Mouse (Mus musculus) gastrocnemius, postnatal 36 days (tissue): Measurements from ENCODE around the gene Arv1. TPM values are rescaled to one million over a fixed set of nuclear protein-coding genes. Genes with fewer than 3 reads are reported as not detected.

Experiments
- DNase-seq, 2 experiments: peaks; one replicate each; pipeline ENCODE4 v3.0.0; 2022
- intact Hi-C: fragments of 180-260 bp; cut with DNase I; formaldehyde crosslinking; loops from one replicate; pipeline ENCODE4 v1.15.1; 2025
- total RNA-seq, 2 experiments: library from RNA; stranded (reverse); gene quantifications; 2 replicates each; pipeline ENCODE4 v1.2.3; 2021

Arv1 gene
- total RNA-seq, 2 experiments from 2014 or later, result 2.2 to 2.9 TPM

GRCm38 (mm10) chr8:124720938-124721861 lies 739 bp upstream of the Arv1 start:
- intact Hi-C loops, result no loop called here
- peak in 1 of 2 experiments; percentile 15 for DNase-seq

GRCm38 (mm10) chr8:124724301-124724700 lies 2.4 kb downstream of the Arv1 start:
- DNase-seq, result no peak
- intact Hi-C loops, result no loop called here

DNA sequence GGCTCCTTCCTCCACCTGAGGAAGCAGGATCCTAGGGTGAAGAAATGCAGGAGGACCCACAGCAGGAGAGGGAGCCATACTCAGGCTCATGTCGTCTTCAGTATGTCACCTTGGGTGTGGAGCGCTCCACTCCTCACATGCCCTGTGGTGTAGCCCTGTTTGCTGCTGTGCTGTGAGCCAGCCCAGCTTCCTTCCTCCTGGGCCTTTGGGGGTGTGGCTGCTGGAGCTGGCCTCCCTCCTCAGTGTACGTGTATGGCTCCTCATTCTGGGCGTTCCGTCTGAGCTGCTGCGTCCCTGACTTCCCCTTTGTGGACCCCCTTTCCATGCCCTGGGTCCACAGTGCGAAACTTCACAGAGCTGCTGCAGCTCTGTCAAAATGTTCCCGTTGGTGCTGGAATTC lies 10.9 kb downstream of the Arv1 start:
- intact Hi-C loops, result no loop called here

DNA sequence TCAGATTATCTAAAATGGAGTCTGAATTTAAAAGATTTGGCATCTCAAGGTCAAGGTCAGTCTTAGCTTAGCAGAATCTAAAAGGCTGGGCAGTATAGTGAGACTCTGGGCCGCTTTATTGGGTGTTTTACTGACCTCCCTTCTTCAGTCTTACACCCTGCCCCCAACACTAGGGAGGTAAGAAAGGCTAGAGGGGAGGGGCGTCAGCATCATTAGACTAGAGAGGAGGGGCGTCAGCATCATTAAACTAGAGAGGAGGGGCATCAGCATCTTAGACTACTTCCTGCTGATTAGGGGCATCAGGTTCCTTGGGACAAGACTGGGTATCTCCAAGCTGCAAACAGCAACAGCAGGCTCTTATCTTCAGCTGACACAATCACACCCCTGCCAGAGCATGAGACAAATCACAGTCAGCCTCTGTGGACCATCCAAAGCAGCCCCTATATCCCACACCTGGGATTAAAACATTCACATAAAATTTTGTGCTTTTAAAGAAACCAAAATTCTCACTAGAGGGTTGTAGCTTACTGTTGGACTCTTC lies 13.5 kb downstream of the Arv1 start:
- intact Hi-C loops, result no loop called here
- no peak for DNase-seq

More for the DNA sequence above, 10.9 kb downstream of the Arv1 start:
- DNase-seq, result no peak

DNA sequence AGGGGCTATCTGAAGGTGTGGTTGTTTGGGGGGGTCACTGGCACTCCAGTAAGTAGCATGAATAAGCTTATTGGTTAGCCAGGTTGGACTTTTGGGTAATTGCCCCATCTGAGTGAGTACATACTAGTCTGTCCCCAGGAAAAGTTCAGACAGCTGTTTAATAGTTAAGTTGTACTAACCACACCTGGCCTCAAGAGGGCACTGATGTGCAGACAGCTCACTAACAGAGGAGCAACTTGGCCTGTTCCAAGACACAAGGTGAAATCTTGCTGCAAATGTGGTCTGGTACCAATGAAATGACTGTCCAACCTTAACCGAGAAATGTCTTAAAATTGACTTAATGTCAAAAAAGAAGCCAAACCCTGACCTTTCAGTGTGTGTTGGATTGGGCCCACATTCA lies 17.3 kb downstream of the Arv1 start:
- no peak for DNase-seq
- intact Hi-C loops, result loop anchor here (1.0 to 2.0 kb wide), 2 partner anchors 36 to 89 kb away; no protein-coding TSS in a partner anchor

- DNase-seq, result no peak
- intact Hi-C loops, result no loop called here
Measured at GRCm38 (mm10) chr8:124746661-124747060, 24.7 kb downstream of the Arv1 start.

DNA sequence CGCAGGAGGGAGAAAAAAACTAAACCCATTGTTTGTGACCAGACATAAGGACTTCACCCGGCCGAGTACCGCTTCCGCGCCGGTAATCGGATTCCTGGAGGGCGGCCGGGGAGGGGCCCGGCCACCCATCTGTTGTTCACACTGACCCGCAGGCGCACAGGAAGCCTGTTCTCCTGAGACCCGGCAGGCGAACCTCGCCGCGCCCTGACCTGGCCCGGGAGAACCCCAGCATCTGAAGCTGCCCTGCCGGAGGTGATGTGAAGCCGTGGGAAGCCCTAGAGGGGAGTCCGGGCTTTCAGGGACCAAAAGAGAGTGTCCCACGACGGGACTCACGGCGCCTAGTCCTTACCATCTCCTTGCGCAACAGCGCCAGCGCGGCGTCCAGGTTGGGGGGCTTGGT lies 29.3 kb downstream of the Arv1 start:
- intact Hi-C loops, result no loop called here
- DNase-seq, result no peak

- intact Hi-C loops, result no loop called here
Measured at GRCm38 (mm10) chr8:124751709-124752173, 29.8 kb downstream of the Arv1 start, which contains the start of gene Fam89a. Gene Fam89a (minus strand): TSS chr8:124751832.

GRCm38 (mm10) chr8:124752325-124752862 lies 30.5 kb downstream of the Arv1 start:
- intact Hi-C loops, result no loop called here
- DNase-seq, result no peak

More at GRCm38 (mm10) chr8:124751709-124752173, 29.8 kb downstream of the Arv1 start, which contains the start of gene Fam89a:
- peak; percentile 18 to 29 for DNase-seq

DNA sequence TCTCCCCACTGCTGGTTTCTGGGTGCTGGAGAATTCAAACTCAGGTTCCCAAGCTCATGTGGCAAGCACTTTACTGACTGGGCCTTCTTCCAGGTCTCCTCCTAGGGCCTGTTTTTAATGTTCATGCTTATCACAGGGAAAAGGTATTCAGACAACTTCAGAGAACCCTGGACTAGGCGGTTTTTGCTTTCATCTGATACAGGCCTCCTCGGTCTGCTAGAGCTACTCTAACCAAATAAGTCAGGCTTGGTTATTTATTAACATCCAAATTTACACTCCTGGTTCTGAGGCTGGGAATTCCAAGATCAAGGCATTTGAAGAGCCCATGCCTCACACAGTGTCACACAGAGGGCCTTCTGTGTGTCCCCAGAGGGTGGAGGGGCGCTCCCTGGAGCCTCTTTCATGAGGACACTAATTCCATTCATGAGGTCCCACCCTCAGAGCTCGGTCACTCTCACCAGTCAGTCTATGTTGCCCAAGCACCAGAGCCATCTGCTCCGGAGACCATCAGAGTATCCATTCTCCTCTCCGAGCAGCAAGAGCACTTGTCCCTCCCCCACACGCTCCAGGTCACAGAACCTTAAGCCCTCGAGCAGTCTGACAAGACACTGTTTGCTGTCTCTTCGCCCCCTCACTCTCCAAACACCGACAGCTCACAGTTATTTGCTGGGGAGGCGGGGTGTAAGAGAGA lies 32.3 kb downstream of the Arv1 start:
- no peak for DNase-seq
- intact Hi-C loops, result no loop called here

GRCm38 (mm10) chr8:124754792-124755190 lies 32.9 kb downstream of the Arv1 start:
- intact Hi-C loops, result no loop called here
- DNase-seq, result no peak

GRCm38 (mm10) chr8:124755481-124755880 lies 33.5 kb downstream of the Arv1 start:
- intact Hi-C loops, result no loop called here
- no peak for DNase-seq

DNA sequence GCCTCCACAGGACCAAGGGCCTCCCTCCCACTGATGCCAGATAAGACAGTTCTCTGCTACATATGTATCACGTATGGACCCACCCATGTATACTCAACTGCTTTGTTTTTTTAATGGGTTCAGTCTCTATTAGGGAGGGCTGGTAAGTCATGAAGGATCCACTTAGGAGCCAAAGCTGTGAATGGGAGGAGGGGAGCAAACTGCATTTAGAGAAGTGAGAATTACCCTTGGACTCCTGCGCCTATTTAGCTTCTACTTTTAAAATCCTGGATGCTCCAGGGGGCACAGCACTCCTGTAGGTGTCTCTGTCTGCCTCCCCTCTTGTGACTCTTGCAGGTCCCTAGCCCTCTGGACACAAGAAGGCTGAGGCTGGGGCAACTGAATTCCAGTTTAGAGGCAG lies 34.2 kb downstream of the Arv1 start:
- no peak for DNase-seq
- intact Hi-C loops, result no loop called here

DNA sequence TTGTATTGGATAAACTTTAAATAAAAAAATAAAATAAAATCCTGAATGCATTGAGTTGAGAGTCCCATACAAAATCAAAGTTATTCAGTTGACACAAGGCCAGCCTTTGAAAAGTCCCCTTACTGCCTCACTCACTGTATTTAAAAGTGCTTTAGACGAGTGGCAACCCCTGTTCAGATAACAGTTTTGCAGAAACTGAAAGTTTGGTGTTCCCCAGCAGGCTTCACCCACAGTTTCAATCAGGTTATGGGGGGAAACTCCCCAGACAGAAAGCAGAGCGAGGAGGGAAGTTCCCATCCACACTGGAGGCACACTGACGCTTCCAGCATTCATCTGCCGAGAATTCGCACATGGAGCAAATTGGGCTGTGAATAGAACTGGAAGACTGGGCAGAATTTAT lies 34.7 kb downstream of the Arv1 start:
- no peak for DNase-seq
- intact Hi-C loops, result no loop called here

- intact Hi-C loops, result no loop called here
Measured at GRCm38 (mm10) chr8:124758544-124758943, 36.6 kb downstream of the Arv1 start.

DNA sequence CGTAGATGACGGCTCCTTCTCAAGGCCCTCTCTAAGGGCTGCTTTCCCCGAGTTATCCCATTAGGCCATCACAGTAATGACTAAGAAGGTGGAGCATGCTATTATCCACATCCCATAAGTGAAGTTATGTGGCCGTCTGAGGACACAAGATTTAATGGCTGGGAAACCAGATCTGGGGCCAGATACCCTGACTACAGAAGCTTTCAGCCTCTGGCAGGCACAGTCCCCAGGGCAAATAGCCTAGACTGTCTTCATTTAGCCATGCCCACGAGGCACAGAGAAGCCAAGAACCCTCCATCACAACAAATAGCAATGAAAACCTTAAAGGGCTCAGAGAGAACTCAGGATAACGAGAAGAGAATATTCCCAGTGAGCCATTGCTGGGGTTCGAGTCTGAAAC lies 41.1 kb downstream of the Arv1 start:
- intact Hi-C loops, result no loop called here
- no peak for DNase-seq

More at GRCm38 (mm10) chr8:124758544-124758943, 36.6 kb downstream of the Arv1 start:
- no peak for DNase-seq

- DNase-seq, result no peak
- intact Hi-C loops, result no loop called here
Measured at GRCm38 (mm10) chr8:124772389-124772788, 50.5 kb downstream of the Arv1 start.

- DNase-seq, result peak; percentile 35 to 43
- intact Hi-C loops, result loop anchor here (2.0 kb wide), 1 partner anchor 37 kb away; no protein-coding TSS in a partner anchor
Measured at GRCm38 (mm10) chr8:124775695-124776094, 53.8 kb downstream of the Arv1 start.

GRCm38 (mm10) chr8:124780236-124780635 lies 58.3 kb downstream of the Arv1 start:
- no peak for DNase-seq
- intact Hi-C loops, result no loop called here

GRCm38 (mm10) chr8:124782431-124782830 lies 60.5 kb downstream of the Arv1 start:
- DNase-seq, result no peak
- intact Hi-C loops, result no loop called here

GRCm38 (mm10) chr8:124783228-124783627 lies 61.3 kb downstream of the Arv1 start:
- no peak for DNase-seq
- intact Hi-C loops, result no loop called here
